Mouse (Mus musculus): Measurements from ENCODE around the gene Ifna16.
A peak's percentile ranks its signal among the peaks of the same experiment; 100 is the strongest.

The Ifna16 gene

GRCm38 (mm10) chr4:88642526-88642925, 34.2 kb downstream of the Ifna16 start:
- no peak for DNase-seq (ENCODE audit: low spot score in 2 of 2)

GRCm38 (mm10) chr4:88641077-88641831, 35.5 kb downstream of the Ifna16 start:
- DNase-seq (ENCODE audit: low spot score in 2 of 2) = peak; percentile 79 to 100

- DNase-seq (ENCODE audit: low spot score in 2 of 2) = no peak
These were observed 36.0 kb downstream of the Ifna16 start for GRCm38 (mm10) chr4:88640704-88641076.

GRCm38 (mm10) chr4:88634311-88634710, 42.4 kb downstream of the Ifna16 start, which contains the start of gene C87499:
TSS of gene C87499 (minus strand) at chr4:88634411.
- DNase-seq (ENCODE audit: low spot score in 2 of 2) = no peak
